Mouse (Mus musculus): ENCODE data around the gene Acaca.

Acaca gene

DNA sequence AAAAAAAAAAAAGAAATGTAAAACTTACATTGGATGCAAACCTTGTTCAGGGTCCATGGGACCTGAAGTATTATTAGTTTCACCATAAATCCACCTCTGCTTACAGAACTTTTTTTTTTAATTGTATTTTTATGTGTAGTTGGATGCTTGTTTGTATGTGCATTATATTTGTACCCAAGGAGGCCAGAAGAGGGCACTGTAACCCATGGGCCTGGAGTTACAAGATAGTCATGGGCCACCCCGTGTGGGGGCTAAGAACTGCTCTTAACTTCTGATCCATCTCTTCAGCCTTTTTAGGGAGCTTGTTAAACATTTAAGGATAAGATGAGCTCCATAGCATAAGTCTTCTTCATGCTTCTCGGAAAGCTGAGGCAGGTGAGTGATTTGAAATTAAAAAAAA lies 21.4 kb downstream of the Acaca start:
- DNase-seq (ENCODE audit: low spot score), result no peak

DNA sequence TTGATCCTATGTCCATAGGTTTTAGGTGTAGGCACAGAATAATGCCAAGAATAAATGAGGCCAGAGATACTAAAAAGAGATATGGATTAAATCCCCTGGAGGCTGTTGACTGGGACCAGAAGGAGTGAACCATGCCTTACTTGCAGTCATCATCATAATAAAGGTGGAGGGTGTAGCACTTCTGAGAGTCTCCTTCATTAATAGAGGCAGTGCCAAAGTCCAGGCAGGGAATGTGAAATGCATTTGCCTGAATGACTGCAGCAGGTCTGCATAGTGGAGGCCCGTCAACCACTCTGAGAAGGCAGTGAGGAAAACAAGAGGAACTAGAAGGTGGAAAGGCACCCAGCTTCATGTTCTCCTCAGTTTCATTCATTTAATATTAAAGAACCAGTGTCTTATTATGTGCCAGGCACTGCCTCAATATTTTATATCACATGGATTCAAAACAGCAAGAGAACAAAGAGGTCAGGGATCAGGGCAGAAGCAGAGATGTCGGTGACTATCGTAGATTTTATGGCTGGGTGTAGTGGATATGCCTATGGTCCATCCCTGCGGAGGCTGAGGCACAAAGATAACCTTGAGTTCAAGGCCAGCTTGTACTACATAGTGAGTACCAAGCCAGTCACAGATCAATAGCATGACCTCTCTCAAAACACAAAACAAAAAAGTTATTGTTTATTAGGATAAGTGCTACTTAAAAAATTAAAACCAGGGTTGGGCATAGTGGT lies 27.2 kb downstream of the Acaca start:
- DNase-seq (ENCODE audit: low spot score), result no peak

DNA sequence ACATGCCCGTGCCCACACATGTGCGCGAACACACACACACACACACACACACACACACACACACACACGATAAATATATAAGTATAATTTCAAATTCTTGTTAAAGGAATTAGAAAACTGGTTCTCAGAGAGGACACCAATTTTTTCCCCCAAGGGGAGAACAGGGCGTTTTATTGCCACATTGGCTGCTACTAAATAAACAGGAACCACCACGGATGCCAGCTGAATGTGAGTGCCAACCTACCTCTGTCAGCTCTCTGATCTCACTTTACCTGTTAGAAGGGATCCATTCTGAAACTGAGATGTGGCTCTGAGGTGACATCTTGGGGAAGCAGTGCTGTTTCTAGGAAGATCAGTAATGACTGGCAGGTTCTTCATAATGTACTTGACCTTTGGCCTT lies 34.7 kb downstream of the Acaca start:
- DNase-seq (ENCODE audit: low spot score), result no peak

DNA sequence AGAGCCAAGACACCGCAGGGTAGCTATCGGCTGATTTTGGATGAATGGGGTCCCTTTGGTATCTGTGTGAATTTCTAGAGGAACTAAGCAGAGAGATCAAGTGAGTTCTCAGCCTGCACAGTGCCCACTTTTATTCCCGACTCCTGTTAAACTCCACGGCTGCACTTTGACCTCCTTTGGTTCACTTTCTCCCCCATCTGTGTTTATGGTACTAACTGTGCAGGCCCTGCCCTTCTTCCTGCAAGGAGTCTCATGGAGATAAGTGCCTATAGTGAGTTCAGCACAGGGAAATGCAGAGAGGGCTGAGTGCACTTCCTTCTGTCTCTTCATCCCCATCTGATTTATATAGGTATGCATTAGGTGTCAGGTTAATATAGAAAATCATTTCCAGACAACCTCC lies 35.1 kb downstream of the Acaca start:
- DNase-seq (ENCODE audit: low spot score), result no peak

DNA sequence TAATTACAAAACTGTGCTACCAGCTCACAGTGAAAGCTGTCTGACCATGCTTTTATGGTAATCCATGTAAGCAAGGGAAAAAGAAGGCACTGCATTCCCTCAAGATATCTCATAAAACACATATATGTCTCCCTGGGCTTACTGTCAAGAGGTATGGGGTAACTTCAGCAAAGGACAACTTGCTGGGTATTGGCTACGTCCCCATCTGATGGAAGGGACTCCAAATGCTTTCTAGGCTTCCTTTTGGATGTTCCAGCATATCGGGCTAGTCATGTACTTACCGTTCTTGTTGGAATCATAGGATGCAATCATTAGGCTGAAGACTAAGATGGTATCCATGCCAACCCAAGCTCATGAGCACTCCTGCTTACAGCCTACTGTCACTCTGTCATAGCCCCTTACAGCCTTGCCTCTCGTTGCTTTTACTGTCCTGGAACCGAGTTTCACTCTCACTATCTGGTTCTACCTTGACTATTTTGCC lies 37.6 kb downstream of the Acaca start, which contains the start of gene Gm11437:
TSS of gene Gm11437 (minus strand) at position 431 of the 481 bp plus-strand sequence.
- DNase-seq (ENCODE audit: low spot score), result no peak

DNA sequence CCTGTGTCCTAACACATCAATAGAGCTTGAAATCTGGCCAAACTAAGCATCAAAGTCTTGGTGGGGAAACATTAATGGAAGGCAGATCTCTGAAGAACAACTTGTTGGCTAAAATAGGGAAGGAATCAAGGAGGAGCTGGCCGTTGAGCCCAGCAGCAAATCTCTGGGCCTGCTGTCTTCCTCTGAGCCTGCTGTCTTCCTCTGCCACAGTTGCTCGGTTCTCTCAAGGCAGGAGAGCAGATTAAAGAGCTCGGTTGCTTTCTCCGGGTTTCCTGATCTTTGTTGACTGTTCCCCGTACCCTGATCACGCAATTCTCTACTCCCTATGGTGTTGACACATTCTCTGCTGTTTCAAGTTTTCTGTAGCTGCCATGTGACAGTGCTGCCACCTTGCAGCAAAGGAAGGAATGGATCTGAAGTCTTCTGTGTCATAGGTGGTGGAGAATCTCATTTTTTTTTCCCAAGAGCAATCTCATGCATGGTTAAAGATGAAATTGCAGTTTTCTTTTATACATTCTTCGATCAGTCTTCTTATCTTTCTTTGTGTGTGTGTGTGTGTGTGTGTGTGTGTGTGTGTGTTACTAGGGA lies 39.3 kb downstream of the Acaca start:
- peak; percentile 84 for DNase-seq (ENCODE audit: low spot score)

DNA sequence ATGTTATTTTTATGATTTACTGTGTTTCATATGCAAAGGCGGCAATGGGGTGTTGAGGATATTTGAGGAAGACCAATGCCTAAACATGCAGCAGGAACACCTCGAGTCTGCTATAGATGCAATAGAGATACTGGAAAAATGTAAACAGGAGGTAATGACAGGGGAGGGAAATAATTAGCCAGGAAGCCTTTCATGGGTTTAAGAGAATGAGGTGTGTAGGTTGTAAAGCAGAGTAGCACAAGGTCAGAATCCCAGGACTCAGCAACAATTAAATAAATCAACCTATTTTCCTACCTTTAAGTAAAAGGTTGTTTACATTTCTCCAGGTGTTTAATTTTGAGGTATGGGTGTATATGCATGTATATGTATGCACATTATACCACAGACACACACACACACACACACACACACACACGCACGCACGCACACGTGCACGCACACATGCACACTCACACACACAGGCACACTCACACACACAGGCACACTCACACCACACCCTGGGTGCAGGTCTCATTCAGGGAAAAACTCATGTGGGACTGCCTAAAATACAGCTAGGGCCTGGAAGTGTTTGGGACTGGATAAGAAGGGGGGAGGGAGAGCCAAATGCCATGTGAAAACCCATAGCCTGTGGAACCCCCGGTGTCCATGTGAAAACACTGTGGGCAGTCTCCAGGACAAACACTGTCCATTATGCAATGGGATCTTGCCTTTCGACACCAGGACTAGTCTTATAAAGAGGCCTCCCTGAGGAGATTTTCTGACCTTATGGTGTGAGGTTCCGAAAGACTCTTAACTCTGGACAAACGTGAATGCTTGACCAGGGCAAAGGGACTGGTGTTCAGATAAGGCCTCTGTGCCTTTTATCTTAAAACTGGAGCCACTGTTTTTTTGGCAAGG lies 43.3 kb downstream of the Acaca start:
- DNase-seq (ENCODE audit: low spot score), result peak; percentile 74

DNA sequence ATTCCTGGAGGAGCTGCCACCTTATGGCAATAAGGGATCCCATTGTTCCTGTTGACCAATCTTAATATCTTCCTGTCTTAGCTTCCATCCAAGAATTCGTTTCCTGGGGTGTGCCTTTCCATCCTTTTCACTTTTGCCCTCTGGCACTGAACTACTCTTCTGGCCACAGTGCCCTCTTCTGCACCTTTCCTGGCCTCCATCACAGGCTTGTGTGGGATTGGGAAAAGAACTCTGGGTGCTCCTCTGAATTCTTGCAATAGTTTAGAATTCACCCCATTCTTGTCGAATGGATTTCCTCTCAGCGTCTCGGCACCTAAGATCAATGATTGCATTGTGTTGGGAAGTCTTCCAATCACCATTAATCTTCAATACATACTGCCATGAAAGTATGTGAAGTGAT lies 49.1 kb downstream of the Acaca start:
- no peak for DNase-seq (ENCODE audit: low spot score)

DNA sequence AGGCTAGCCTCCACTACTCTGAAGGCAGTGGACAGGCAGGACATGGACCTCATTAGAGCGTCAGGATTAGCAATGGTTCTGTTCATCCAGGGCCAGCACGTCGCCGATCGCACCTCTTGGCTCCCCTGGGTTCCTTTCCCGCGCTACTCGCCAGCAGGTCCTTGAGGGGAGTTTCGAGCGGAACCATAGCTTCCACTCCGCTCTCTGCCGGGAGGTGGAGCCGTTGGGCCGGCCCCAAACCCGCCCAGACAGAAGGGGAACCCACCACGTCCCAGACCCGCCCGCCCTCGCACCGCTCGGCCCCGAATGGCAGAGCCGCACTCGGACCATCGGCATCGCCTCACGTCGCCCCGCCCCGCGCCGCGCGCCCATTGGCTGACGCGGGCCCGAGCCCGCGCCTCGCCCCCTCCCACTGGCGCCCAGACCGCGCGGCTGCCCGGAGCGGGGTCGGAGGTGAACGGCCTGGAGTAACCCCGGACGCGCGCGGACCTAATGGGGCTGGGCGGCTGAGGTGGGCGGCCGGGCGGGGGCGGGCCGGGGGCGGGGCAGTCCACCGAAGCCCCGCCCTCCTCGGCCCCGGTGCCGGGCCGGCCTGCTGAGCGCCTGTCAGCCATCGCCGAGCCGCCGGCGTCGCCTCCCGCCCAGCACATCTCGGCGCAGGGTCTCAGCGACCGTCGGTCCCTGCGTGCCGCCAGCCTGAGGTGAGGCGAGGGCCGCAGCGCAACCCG lies 49.9 kb downstream of the Acaca start:
- DNase-seq (ENCODE audit: low spot score), result peak; percentile 90

DNA sequence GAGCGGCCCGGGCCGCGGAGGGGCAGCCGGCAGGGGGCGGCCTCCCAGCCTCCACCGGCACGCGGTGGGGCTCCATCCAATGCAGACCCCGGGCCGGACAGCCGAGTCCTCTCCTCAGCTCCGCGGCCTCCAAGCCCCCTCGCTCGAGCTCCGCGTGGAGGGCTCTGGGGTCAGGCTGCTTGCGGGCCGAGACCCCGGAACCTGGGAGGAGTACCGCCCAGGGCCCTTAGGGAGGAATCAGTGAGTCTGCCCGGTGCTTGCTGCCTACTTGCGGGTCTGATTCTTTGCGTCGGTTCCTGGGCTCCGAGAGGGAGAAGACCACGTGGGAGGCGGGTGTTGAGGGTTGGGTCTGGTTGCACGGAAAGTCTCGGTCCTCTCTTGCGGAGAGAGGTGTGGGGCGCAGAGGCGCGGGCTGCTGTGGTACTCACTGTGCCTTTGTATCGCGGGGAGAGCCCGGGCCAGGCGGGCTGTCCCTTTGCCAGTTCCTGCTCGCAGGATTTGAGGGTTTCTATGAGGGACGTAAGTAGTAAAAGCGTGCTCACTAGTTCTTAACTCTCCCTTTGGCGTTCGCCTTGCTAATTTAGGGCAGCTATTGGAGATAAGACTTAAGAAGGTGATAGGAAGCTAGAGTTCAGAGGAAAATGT lies 50.6 kb downstream of the Acaca start:
- peak; percentile 70 for DNase-seq (ENCODE audit: low spot score)

DNA sequence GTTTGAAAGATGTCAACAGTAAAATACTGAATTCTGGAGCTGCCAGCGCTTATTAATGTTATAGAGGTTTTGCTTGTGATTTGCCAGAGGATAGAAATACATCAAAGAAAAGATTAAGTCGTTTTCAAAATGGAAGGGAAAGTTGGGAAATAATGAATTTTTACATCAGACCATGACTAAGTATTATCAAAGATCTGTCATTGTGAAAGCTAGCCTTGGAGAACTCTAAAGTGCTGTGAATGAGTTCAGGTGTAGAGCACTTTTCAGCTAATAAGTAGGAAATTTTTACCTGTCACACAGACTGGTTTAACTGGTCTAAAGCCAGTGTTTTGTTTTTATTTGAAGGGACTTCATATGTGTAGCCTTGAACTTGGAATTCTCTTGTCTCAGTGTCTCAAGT lies 51.8 kb downstream of the Acaca start:
- no peak for DNase-seq (ENCODE audit: low spot score)

DNA sequence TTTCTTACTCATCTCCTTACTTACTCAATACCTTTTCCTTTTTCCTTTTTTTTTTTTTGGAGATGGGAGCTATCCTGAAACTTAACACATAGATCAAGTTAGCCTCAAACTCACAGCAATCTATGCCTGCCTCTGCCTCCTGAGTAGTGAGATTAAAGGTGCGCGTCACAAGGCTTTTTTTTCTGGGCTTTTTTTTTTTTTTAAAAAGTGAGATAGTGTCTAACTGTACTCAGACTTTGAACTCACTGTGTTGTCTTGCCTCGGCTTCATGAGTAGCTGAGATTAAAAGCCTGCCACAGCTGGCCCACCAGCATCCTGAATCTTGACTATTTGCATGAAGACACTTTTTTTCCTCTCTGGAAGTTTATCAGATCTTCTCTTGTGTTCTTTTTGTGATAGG lies 59.1 kb downstream of the Acaca start:
- no peak for DNase-seq (ENCODE audit: low spot score)

DNA sequence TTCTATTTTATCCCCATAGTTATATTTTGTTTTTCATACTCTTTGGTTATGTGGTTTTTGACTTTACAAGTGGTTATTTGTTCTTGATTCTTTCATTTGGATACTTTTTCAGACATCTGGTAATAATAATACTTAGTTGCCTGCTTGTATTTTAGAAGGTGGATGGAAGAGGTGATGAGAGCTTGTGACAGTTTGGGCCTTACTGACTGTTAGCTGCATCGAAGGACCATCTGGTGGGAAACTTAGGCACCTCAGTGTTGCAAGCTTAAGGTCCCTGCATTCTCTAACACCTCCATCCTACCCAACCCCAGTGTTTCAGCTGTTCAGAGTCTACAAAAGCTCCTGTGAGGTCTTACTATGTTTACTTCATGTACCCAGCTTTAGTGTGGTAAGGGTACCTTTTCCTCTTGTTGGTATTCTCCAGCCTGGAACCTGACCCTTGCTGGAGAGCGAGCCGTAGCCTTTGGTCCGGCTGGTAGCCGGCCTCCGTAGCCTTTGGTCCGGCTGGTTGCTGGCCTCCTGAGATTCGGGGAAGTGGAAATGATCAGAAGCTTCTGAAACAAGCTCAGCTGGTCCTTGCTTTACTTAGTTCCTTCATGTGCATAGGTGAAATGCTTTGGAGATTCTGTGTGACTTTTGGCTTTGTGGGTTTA lies 61.2 kb downstream of the Acaca start:
- DNase-seq (ENCODE audit: low spot score), result peak; percentile 35

DNA sequence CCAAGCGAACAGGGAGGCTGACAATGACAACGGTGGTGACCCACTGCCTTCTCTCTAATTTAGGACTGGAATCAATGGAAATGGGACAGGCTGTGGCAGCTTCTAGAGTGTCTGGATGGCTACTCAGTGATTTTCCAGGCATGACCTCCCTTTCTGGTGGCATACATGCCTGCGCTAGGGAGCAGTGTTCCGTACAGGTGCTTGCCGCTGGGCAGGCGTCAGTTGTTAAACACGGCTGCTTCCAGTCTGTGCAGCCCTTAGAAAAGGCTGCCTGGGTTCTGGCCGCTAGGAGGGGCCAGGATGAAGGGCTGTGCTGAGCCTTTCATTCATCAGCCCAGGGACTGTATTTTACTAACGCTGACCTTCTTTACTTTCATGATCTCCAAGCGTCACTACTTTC lies 63.8 kb downstream of the Acaca start:
- no peak for DNase-seq (ENCODE audit: low spot score)

DNA sequence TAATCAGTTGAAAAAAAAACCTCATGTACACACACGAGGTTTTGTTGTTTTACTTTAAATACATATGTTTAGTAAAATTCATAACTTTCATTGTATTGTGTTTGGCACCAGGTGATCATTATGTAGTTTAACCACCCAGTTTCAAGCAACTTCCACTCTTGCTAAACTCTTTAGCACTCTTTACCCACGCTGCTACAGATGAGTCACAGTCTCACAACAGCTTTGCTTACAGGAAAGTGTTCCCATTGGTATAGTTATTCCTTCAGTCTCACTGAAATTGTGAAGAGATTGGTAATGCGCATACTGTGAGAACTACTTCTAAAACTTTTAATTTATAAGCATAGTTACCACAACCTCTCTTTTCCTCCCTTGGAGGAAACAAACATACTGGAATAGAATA lies 65.3 kb downstream of the Acaca start:
- no peak for DNase-seq (ENCODE audit: low spot score)

DNA sequence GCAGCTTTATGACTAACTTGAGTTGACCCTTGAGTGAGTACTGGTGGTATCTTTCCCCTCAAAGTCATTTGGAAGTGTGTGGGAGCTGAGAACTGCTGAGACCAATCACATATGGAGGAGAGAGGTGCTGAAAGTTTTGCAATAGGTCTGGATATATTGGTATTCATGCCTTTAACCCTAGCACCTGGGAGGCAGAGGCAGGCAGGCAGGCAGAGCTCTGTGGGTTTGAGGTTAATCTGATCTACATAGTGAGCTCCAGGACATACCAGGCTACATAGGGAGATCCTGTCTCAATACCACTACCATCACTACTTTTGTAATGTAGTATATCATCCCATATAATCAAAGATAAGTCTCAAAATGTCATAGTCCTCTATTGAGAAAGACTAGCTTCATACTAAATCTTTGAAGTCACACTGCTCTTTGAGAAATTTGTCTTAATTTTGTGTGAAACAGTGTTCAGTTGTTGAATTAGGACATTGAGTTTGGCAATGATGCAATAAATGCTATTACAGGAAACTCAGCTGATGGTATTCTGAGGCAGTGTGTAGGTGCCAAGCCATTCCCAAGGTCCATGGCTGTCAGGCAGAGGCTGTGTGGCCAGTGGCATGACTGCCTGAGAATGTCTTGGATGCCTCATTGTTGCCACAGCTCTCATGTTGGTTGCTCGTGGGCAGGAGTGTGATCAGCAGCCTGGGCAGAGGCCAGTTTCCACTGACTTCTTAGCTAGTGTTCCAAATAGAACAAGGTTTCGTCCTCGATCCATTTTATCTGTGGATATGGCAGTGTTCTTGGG lies 68.3 kb downstream of the Acaca start:
- DNase-seq (ENCODE audit: low spot score), result peak; percentile 94

DNA sequence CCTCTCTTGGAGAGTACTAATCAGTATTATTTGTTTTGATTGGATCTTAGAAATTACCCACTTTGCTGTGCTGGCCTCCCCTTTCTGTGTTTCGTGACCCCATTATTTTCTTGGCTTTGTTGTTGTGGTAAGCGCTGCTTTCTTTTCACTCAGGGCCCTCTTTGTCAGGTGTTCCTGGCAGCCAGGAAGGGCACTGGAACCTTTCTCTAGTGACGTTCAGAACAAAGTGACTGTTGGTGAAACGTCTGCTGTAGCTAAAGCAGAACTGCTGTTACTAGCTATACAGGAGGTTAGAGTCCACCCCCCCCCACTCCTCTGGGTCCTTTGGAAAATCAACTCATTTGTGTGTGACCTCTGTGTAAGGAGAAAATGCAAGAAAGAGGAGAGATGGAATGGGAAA lies 76.3 kb downstream of the Acaca start:
- DNase-seq (ENCODE audit: low spot score), result no peak

DNA sequence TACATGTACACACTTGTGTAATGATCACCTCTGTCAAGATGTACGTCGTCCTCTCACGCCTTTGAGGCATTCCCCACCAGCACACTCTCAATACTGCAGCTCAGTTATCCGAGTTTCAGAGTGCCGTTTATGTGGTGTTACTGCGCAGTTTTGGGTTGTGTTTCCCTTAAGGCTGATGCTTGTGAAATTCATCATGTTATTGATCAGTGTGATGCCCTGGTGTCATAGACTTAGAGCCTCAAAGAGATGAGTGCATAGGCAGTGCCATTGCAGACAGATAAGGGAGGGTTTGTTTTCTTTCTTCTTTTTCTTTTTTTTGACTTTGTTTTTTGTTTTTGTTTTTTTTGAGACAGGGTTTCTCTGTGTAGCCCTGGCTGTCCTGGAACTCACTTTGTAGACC lies 81.4 kb downstream of the Acaca start:
- DNase-seq (ENCODE audit: low spot score), result no peak

DNA sequence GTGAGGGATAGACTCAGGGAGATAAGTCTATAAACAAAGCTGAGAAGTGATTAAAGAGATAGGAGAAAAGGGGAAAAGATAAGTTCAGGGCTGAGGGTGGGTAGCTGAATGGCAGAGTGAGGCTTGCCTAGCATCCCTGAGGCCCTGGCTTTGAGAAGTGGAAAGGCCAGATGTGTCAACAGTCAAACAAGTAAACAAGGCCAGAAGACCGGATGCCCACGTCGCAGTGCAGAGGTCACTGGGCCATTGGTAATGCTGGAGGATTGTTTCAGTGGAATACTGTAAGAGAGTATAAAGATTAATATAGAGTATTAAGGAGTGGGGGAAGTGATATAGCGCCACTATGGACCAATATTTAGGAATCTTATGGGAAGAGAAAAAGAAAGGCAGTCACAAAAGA lies 89.5 kb downstream of the Acaca start:
- peak; percentile 59 for DNase-seq (ENCODE audit: low spot score)

DNA sequence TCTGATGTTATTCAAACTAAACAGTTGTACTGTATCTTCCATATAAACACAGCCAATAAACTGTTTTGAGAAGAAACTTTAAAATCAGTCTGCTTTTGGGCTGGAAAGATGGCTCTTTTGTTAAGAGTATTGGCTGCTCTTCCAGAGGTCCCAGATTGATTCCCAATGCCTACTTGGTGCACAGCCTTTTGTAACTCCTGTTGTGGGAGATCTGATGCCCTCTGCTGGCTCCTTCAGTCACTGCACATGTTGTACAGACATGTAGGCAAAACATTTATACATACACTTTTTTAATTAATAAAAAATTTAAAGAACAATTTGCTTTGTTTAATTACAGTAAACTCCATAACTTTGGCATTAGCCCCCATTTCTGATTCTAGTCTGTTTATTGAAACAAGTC lies 114.1 kb downstream of the Acaca start:
- DNase-seq (ENCODE audit: low spot score), result peak; percentile 65
